Mouse (Mus musculus): ENCODE measurements around the gene Klhl18.
"Not testable (repeated sequence)": the region's sequence is repeated elsewhere in the genome, so short reads cannot be mapped to it uniquely, and the experiment has no call there.

Gene Klhl18

GRCm38 (mm10) chr9:110419511-110420112 is 56.9 kb downstream of the Klhl18 start, which contains the start of gene Ngp:
Gene Ngp (plus strand): TSS chr9:110419747.
- no peak for DNase-seq (ENCODE audit: low spot score)

GRCm38 (mm10) chr9:110413785-110414184 is 62.7 kb downstream of the Klhl18 start:
- no peak for DNase-seq (ENCODE audit: low spot score)

GRCm38 (mm10) chr9:110412926-110413325 is 63.6 kb downstream of the Klhl18 start:
- DNase-seq (ENCODE audit: low spot score): no peak

- DNase-seq (ENCODE audit: low spot score): peak; percentile 78
Measured at GRCm38 (mm10) chr9:110410908-110411887, 65.3 kb downstream of the Klhl18 start.

- peak; percentile 92 for DNase-seq (ENCODE audit: low spot score)
Measured at GRCm38 (mm10) chr9:110408099-110408773, 68.3 kb downstream of the Klhl18 start, which contains the start of gene Ptpn23. Gene Ptpn23 (minus strand): TSS chr9:110408213.

- peak; percentile 40 for DNase-seq (ENCODE audit: low spot score)
Measured at GRCm38 (mm10) chr9:110407311-110408098, 69.0 kb downstream of the Klhl18 start.

- DNase-seq (ENCODE audit: low spot score): not testable (repeated sequence)
Measured at GRCm38 (mm10) chr9:110403240-110403639, 73.3 kb downstream of the Klhl18 start.

- no peak for DNase-seq (ENCODE audit: low spot score)
Measured at GRCm38 (mm10) chr9:110402731-110403130, 73.8 kb downstream of the Klhl18 start.

- no peak for DNase-seq (ENCODE audit: low spot score)
Measured at GRCm38 (mm10) chr9:110400650-110401049, 75.8 kb downstream of the Klhl18 start.

- no peak for DNase-seq (ENCODE audit: low spot score)
Measured at GRCm38 (mm10) chr9:110393295-110393694, 83.2 kb downstream of the Klhl18 start.

- DNase-seq (ENCODE audit: low spot score): no peak
Measured at GRCm38 (mm10) chr9:110390843-110391242, 85.7 kb downstream of the Klhl18 start.

GRCm38 (mm10) chr9:110388011-110388410 is 88.5 kb downstream of the Klhl18 start:
- no peak for DNase-seq (ENCODE audit: low spot score)

GRCm38 (mm10) chr9:110384369-110384929 is 92.0 kb downstream of the Klhl18 start:
- DNase-seq (ENCODE audit: low spot score): no peak

- DNase-seq (ENCODE audit: low spot score): no peak
Measured at GRCm38 (mm10) chr9:110381292-110381691, 95.2 kb downstream of the Klhl18 start.

- DNase-seq (ENCODE audit: low spot score): no peak
Measured at GRCm38 (mm10) chr9:110380662-110381061, 95.8 kb downstream of the Klhl18 start.

- DNase-seq (ENCODE audit: low spot score): no peak
Measured at GRCm38 (mm10) chr9:110379361-110379760, 97.1 kb downstream of the Klhl18 start.

- DNase-seq (ENCODE audit: low spot score): not testable (repeated sequence)
Measured at GRCm38 (mm10) chr9:110377655-110378054, 98.8 kb downstream of the Klhl18 start.

Data from T-cell, adult 2 months (primary cell).